Mouse (Mus musculus) adrenal gland, adult 2 months (tissue): ENCODE measurements around the gene Atp13a3. TPM values are rescaled to one million over a fixed set of nuclear protein-coding genes. Genes with fewer than 3 reads are reported as not detected.
"Not testable (repeated sequence)": the region's sequence is repeated elsewhere in the genome, so short reads cannot be mapped to it uniquely, and the experiment has no call there.

Experiments used
- DNase-seq: peaks from one replicate; pipeline ENCODE4 v3.0.0; 2021
- polyA plus RNA-seq: library from polyadenylated mRNA; depleted of rRNA; stranded (reverse); fragments of >200 nt; gene quantifications from 2 replicates; pipeline ENCODE4 v1.2.3, GENCODE M21; 2012
- total RNA-seq, 2 experiments: library from RNA; stranded (reverse); gene quantifications; 2 replicates each; pipeline ENCODE4 v1.2.3; 2021

Atp13a3 gene
- total and polyA plus RNA-seq, 3 experiments: 65.3 to 98.1 (median 71.3) TPM

DNA sequence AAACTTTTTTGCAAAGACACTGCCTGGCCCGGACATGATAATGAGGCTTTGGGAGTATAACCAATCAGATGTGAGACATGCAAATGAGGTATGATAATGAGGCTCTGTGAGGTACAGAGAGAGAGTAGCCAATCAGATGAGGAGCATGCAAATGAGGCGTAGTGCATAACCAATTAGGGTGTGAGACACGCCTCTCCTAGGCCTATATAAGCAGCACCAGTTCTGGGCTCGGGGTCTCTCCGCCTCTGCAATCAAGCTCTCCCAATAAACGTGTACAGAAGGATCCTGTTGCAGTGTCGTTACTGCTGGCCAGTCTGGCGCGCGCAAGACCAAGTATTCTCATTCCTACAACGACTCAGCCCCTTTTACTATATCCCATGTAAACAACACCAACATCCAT, 52.3 kb downstream of the Atp13a3 start:
- DNase-seq: not testable (repeated sequence)

DNA sequence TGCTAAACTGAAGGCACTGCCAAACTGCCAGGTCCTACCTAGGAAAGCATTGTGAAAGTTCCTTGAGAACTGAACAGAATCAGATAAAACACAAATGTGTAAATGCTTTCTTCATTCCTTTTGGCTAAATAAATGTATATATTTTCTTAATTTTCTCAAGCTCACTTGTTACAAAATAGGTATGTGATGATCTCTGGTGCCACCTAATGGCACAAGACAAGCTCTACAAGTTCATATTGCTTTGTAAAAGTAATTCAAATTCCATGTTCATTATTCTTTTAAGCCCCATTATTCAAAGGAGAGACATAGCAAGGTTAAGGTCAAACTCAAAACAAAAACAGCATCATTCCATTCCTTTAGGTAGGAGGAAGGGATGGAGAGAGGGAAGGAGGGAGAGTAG, 91.5 kb downstream of the Atp13a3 start:
- DNase-seq: no peak

DNA sequence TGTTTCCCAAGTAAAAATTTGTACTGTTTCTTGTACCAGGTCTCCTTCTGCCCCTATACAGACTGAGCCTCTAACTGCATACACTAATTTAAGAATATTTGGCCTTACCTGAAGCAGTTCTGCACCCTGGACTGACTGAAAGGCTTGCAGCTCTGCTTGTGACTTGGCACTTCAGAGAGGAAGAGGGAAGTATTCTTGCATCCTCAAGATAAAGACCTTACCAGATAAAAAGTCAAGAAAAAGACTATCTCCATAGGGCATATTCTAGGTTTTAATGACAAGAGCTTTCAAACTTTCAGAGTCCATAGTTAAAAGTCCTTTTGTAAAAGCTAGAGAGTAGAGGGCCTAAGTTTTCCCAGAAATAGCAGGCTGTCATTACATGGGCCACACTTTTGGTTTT, 95.1 kb downstream of the Atp13a3 start, which contains the start of gene Gp5:
Gene Gp5 (minus strand): TSS at position 133 of the 400 bp plus-strand sequence.
- no peak for DNase-seq

DNA sequence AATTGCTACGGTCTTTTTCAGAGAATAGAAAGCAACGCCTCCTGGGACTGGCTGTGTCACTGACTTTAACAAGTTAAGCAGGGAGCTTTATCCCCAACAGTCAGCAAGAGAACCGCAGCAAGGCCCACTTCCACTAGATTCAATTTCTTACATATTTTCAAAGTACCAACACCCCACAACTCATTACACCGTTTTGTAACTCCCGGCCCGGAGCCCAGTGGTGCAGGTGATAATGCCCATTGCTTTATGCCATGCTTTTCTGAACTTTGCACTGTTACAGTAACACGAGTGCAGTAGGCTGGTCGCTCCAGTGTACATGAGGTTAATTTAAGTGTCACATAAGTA, 95.6 kb downstream of the Atp13a3 start:
- DNase-seq: no peak

DNA sequence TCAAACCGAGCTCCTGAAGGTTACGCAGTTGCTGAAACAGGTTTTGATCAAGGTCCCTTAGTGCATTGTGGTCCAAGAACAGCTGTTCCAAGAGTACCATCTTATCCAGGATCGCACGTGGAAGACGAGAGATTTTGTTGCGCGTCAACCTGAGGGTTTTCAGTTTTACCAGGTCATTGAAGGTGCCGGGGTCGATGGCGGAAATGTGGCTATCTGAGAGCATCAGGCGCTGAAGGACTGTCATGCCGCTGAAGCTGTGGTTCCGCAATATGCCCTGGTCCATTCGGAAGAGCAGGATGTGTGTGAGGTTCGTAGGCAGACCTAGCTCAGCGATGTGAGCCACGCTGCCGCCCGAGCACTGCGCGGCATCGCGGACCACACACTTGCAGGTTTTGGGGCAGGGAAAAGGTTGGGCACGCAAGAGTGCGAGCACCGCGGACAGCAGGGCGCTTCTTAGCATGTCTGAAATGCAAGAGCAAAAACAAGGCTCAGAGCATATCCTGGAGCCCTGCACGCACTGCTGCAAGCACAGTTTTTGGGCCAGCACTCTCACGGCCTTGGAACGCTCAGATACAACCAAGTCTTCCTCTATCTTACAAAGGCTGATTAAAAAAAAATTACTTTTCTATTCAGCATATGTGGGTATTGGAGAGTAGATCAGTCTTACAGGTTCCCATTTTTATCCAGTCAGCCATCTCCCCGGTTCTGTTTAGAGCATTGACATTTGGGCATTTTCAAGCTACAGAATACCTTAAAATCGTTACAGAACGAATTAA, 96.2 kb downstream of the Atp13a3 start:
- DNase-seq: peak; percentile 22

DNA sequence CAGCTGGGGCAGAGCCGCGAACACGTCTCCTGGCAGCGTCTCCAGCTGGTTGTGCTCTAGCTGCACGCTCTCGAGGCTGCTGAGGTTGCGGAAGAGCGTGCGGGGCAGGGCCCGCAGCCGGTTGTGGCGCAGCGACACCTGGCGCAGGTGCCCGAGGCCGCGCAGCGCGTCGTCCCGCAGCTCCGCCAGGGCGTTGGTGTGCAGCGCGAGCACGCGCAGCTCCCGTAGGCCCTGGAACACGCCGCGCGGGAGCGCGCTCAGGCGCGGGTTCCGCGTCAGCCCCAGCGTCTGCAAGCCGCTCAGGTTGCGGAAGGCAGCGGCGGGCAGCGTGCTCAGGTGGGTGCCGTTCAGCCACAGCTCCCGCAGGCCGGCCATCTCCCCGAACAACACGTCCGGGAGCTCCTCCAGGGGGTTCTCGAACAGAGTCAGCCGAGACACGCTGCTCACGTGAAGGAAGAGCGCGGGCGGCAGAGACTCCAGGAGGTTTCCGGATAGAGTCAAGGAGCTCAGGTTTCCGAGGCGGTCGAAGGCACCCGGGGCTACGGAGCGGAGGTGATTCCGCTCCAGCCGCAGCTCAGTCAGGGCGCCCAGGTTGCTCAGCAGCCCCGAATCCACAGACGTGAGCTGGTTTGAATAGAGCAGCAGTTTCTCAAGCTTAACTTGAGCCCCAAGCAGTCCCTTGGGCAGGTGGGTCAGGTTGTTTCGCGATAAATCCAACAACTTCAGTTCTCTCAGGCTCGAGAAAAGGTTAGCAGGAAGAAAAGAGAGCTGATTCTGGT, 97.0 kb downstream of the Atp13a3 start:
- DNase-seq: peak; percentile 53

DNA sequence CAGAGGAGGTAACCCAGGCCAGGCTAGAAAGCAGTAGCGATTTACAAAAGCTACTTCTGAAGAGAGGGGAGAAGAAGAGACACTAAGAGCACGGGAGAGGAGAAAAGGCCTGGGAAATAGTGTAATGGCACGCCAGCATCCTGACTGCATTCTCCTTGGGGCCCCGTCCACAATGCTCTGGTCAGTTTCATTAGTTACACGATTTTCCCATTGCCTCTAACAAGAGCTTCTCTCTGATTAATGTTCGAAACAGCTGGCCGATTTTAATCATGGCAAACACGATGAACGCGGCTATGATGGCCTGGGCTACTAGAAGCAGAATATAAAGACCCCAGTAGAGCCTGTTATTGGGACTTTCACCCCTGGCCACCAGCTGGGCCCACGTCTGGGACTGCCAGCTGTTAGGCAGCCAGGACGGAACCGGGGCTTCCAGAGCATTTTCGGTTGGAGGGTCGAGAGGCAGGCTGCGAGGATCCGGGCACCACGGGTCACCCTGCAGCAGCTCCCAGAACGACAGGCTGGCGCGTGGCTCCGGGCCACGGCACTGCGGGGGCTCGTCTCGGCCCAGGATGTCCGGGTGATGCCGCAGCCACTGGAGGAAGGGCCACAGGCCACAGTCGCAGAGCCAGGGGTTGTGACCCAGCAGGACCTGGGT, 97.7 kb downstream of the Atp13a3 start:
- DNase-seq: no peak

DNA sequence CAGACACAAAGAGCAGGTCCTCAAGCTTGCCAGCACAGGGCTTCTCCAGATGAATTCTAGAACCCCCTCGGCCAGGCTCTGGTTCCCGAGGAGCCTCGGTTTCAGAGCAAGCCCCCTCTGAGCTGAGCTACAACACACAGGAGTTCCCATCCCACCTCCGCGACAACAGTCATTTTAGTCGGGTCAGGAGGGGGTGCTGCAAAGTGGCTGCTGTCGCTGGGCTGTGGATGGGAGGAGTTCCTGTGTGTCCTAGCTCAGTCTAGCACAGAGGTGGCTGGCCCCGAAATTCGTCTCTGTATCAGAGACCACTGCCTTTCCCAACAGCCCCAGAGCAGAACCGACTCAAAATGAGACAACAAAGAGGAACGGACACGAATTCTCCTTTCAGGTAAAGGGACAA, 98.5 kb downstream of the Atp13a3 start:
- no peak for DNase-seq

DNA sequence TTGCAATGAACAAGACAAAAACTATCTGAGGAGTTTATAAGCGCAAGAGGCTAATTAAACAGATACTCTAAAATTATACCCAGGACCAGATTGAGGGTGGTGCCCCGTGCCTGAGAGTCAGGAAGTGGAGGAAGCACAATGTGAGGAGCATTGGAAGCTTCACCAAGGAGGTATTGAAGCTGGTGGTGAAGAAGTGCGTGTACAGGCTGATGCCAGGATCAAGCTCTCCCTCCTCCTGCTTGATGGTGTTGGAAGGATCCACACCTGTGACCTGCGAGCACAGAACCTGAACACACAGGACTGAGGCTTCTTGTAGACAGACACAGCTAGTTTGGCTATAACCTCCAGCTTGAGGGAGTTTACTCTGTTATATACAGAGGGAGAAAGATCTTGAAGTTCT, 99.7 kb downstream of the Atp13a3 start:
- DNase-seq: no peak

DNA sequence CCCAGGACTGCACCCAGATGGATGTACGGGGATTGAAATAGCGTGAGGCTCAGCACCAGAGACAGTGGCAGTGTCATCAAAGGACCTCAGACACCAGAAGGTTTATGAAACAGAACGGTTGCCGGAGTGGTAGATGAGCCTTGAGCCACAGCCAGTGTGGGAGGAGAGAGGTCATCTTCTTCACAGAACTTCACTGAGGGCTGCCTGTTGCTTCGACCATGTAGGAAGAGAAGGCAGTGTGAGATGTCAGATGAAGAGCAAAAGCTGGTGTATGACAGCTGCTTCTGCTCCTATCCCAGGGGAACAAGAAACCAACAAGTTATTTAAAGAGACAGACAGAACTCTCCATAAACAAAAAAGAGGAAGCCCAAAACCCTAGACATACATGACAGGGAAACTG, 101.5 kb downstream of the Atp13a3 start:
- no peak for DNase-seq

DNA sequence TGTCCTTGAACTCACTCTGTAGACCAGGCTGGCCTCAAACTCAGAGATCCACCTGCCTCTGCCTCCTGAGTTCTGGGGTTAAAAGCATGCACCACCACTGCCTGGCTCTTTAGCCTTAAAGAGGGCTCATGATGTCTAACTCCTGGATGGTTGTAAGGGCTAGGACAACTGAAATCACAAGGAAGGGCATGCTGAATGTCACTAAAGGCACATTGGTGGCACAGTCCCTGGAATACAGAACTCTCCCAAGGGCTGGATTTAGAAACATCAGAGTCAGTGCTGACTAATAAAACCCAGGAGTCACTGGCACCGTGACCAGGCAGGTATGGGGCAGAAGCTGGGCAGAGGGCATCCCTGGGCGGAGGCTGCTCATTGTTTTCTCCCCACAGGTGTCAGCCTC, 102.4 kb downstream of the Atp13a3 start:
- no peak for DNase-seq

DNA sequence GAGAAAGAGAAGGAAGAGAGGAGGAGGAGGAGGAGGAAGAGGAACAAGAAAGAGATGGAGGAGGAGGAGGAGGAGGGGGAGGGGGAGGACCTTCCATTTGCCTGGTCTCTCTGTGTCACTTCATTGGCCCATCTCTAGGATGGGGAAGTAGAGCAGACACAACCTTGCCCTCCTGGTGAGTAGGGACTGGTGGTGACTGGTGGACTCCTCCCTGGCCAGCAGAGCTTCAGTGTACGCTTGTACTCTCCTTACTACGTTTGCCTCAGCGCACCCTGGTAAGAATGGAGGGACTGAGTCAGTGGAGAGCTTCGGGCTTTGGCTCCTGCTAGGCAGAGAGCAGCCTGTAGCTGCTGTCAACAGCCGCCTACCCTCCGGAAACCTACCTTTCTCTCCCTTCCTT, 103.1 kb downstream of the Atp13a3 start:
- DNase-seq: no peak

DNA sequence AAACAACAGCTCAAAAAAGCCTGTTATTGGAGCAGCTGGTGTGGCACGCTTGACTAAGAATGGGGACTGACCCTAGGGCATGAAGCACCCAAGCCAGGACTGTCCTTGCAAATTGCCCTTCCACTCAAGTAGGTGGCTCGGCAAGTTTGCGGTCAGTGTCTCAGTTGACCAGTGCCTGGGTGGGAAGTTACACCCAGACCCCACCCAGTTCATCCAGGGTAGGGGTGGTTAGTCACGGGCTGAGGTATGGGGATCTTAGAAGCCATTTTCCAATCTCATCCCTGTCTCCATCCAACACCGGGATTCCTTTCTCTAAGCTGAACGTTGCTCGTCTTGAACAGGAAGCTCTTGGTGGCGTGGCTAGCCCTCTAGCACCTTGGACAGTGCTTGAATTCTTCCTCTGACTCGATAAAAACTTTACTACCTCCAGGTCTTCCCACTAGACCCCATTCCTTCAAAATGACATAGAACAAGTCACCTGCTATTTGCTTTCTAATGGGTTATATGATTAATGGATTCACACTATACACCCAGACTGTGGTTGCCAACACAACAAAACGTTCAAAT, 106.0 kb downstream of the Atp13a3 start:
- no peak for DNase-seq

DNA sequence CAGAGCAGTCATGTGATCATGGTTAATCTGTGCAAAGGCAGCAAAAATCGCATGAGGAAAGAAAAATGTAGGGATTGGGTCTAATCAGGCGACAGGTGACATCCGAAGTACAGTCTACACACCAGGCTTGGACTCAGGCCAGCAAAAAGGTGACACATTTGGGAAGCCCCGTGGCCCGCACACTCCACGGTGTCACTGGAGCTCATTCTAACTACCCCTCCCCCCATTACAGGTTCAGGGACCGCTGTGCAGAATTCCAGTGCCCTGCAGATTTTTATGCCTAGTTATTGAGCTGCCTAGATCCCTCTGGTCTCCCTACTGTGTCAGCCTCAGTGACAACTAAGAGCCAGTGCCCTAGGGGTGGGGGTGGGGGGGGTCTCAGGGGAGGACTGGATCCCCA, 108.3 kb downstream of the Atp13a3 start:
- no peak for DNase-seq

DNA sequence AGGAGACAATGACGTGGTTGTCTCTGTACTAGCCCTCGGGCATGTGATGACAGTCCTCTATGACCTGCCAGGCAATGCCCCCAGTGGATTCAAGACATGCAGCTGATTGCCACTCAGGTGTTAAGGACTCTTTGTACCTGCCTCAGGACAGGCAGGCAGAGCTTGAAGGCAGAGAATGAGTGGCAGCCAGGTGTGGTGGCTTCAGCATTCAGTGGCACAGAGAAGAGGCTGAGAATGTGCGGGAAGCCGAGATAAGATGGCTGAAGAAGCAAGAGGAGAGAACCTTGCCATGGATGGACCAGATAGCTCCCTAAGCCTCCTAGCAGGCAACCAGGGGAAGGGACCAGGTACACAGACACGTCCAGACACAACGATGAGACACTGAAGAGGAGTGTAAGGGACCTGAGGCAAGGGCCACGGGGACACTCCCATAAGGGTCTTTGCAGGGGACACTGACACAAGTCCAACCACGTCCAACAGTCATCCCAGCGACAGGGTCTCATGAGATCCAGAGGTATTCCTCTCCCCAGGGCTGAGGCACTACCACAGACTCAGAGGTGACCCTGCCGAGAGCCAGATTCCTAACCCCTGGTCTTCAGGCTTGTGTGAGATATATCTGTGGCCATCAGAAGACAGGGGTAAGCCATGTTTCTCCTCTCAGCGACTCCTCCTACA, 109.0 kb downstream of the Atp13a3 start:
- no peak for DNase-seq

DNA sequence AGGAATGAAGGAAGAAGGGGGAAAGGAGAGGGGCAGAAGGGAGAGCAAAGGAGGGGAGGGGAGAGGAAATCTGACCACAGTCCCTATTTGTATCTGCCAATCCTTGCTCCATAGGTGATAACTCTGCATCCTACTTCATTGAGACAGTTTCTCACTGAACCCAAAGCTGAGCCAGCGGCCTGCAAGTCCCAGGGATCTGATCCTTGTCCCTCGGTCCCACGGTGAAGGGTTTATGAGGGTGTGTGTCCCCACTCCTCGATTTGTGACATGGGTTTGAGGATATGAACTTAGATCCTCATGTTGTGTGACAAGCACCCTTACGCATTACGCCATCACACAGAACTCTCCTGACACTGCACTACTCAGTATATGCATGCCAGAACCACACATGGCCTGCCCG, 110.7 kb downstream of the Atp13a3 start:
- no peak for DNase-seq

DNA sequence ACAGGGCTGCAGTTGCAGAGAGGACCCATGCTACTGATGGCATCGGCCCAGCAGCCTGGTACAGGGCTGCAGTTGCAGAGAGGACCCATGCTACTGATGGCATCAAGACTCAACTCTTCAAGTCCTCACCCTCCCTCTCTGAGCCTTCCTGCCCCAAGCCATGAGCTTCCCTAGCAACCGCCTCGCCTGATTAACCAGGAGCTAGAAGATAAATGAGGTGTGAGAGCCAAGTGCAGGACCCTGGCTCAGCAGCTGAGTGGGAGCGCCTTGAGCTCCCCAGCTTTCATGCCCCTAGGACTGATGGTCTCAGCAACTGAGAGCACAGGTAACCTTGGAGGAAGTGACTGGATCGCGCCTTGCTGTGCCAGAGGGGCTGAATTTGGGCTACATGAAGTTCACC, 115.3 kb downstream of the Atp13a3 start:
- DNase-seq: no peak

DNA sequence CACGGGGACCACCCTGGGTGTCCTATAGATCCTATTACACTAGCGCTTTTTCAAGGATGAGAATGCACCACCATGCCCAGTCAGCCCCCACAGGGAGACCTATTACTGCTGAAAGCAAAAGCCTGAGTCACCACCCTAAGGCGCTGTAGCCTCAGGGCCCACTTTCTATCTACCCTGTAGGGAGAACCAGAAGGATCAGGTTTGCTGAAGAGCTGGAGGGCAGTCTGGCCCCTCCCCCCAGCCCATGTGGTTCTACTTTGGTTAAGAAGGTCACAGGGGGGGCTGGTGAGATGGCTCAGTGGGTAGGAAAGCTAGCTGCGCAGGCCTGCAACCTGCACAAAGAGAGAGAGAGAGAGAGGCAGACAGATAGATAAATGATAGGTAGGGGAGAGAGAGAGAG, 120.1 kb downstream of the Atp13a3 start:
- DNase-seq: no peak

DNA sequence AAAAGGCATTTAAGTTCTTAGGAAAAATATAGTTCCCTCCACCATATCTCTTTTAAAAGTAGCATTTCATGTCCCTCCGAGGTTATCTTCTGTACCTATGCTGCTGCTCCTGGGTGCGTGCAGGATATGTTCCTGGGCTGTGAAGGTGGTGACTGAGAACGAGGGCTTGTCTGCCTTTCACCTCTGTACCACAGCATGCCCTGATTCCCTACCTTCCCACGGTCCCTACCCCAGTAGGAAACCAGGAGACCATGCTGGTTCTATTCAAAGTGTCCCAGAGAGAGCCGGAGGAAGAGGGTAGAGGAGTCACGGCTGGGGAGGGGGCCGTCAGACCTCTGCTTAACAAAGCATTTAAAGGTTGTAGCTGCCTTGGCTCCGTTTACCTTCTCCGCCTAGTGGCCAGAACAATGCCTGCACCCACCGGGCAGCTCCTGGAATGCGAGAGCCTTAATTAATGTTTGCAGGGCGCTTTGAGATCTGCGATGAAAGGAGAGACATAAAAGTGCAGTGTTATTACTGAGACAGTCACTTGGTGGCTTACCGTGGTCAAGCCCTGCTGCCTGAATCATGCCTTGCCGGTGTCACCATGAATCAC, 121.9 kb downstream of the Atp13a3 start:
- peak; percentile 28 for DNase-seq

DNA sequence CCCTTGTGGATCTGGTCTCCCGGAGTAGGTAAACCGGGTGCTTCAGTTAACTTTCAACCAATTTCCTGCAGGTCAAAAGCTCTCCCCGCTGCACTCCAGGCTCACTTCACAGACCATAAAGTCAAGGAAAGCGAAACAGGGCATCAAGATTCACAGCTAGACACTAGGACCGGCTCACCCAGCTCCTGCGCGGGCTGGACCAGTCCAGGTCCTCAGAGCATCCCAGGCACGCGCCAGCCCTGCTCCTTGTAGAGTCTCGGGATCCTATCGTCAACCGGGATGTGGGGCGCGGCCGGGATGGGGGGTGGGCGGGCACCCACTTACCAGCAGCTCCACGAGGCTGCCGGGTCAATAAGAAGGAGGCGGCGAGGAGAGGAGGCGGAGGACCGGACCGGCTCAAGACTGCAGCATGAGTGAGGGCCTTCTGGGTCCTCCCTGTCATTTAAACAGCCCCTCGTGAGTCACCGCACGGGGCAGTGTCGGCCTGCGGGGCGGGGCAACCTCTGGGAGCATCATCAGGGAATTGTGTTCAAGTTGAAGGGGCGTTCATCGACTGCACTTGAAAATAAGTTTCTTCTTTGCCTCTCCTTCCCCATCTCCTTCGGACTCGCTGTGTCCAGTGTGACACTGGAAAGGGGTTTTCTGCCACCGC, 122.8 kb downstream of the Atp13a3 start, which contains the start of gene Lrrc15:
Gene Lrrc15 (minus strand): TSS at position 413 of the 652 bp plus-strand sequence.
- DNase-seq: peak; percentile 26

DNA sequence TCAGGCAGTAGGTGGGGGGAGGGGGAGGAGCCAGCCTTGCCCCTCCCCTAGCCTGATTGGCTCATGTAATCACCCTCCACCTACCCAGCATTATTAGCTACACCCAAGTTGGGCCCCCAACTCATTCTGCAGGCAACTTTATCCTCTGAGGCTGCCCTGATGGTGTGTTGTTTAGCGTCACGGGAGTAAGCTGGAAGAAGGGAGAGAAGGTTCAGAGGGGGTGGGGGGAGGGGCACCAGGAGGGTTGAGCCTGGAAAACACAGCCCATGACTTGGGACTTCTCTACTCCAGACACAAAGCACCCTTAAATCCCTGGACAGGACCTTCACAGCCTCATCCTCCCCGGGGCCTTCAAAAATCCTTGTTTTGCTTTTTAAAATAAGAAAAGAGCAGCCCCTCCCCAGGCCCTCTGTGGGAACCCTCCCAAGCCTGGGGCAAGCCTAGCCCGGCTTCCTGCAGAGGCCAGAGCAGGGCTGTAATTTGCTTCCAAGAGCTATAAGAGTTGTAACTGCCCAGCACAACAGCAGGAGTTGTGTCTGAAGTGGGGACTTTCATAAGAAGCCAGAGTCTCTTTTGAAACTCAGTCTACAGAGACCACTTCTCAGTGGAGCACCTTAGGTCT, 125.0 kb downstream of the Atp13a3 start:
- DNase-seq: no peak
